In the genomic region with DNA sequence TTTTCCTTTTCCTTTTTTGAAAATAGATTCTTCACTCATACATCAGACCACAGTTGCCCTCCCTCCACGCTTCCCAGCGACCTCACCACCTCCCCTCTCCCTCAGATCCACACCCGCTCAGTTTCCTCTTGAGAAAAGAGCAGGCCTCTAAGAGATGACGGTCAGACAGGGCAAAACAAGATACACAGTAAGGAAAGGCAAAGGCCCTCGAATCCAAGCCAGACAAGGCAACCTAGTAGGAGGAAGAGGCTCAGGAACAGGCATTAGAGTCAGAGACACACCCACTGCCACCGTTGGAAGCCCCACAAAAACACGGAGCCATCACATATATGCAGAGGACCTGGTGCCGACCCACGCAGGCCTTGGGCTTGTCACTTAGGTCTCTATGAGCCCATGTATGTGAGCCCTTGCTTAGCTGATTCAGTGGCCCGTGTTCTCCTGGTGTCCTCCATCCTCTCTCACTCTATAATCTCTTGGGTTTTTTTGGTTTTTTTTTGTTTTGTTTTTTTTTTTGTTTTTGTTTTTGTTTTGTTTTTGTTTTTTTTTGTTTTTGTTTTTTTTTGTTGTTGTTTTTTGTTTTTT, we compare ENCODE assay signal across 11 mouse cellular contexts.
DNase-seq lines count a peak whose midpoint lies in the region; ATAC-seq lines count a peak whose summit lies in the region.
"Had no signal": no experiment of that assay in that cellular context is flagged by ENCODE, and none has a peak within 500 bp of the region (broad histone marks: within the 10 kb centered on the region; RNA-seq: fewer than 3 reads in every experiment).

No protein-coding gene starts in this region.

- H3K27me3 ChIP-seq in forebrain, embryonic 15.5 days: no peaks in the 10 kb centered on the region
- H3K27me3 ChIP-seq in forebrain, embryonic 13.5 days: no peaks in the 10 kb centered on the region
- H3K27me3 ChIP-seq: hindbrain, embryonic 15.5 days had no signal

- no peak overlapping the region for H3K4me2 ChIP-seq in forebrain, embryonic 15.5 days (replicated peaks)
- no peak overlapping the region for H3K4me2 ChIP-seq in forebrain, embryonic 13.5 days
- H3K4me2 ChIP-seq: heart, embryonic 11.5 days; hindbrain, embryonic 15.5 days; lung, embryonic 14.5 days had no signal

- H3K4me3 ChIP-seq in forebrain, embryonic 15.5 days: no peak overlapping the region
- no peak overlapping the region for H3K4me3 ChIP-seq in forebrain, embryonic 13.5 days
- H3K4me3 ChIP-seq: hindbrain, embryonic 15.5 days had no signal

- H3K4me1 ChIP-seq in forebrain, embryonic 15.5 days: peaks cover 17% of the 10 kb centered on the region
- H3K4me1 ChIP-seq in forebrain, embryonic 13.5 days: no peaks in the 10 kb centered on the region
- H3K4me1 ChIP-seq: hindbrain, embryonic 15.5 days had no signal

- 85% methylated on average over 10 of the region's 10 CpGs for whole genome bisulfite sequencing in forebrain, embryonic 15.5 days
- WGBS in forebrain, embryonic 13.5 days: 82% methylated on average over 10 of the region's 10 CpGs

- ATAC-seq in forebrain, embryonic 15.5 days (replicated peaks): no peak
- ATAC-seq in forebrain, embryonic 13.5 days: no peak; the same call in 1 of the 2 replicates

- no peaks in the 10 kb centered on the region for H3K9me3 ChIP-seq in forebrain, embryonic 15.5 days
- no peaks in the 10 kb centered on the region for H3K9me3 ChIP-seq in forebrain, embryonic 13.5 days (replicated peaks)
- H3K9me3 ChIP-seq: hindbrain, embryonic 15.5 days had no signal

- H3K27ac ChIP-seq in forebrain, embryonic 15.5 days (replicated peaks): 0 out of 2 replicates have a peak overlapping the region, but pooled peaks have one; percentile 15
- no peak overlapping the region for H3K27ac ChIP-seq in forebrain, embryonic 13.5 days
- H3K27ac ChIP-seq: hindbrain, embryonic 15.5 days had no signal

- no peak overlapping the region for H3K9ac ChIP-seq in forebrain, embryonic 15.5 days (replicated peaks)
- H3K9ac ChIP-seq in forebrain, embryonic 13.5 days: no peak overlapping the region
- H3K9ac ChIP-seq: hindbrain, embryonic 15.5 days; lung, embryonic 14.5 days had no signal

- DNase-seq in 416B (ENCODE audit: low read depth) (peak; percentile 51), R1 (ENCODE audit: low read depth, low spot score) (peak; percentile 21)
- peak; percentile 21 for DNase-seq in kidney, postnatal 10 days
- DNase-seq in lung, postnatal 4 days: no peak
- no peak for DNase-seq in adrenal gland, adult 18-20 months (ENCODE audit: low spot score in 2 of 2)
- no peak for DNase-seq in embryo, embryonic 10.5 days (ENCODE audit: low spot score)

- H3K36me3 ChIP-seq in forebrain, embryonic 15.5 days: no peaks in the 10 kb centered on the region
- no peaks in the 10 kb centered on the region for H3K36me3 ChIP-seq in forebrain, embryonic 13.5 days (ENCODE audit: poor library complexity, severe bottlenecking)
- H3K36me3 ChIP-seq: hindbrain, embryonic 15.5 days had no signal

Comparison
In these comparisons a context has a peak if more than half of its experiments do, and no peak if none do; other contexts are left out.
1. DNase-seq: peak in 416B (single experiment), R1 (single experiment) and kidney, postnatal 10 days (single experiment); none in lung, postnatal 4 days (0 of 2), adrenal gland, adult 18-20 months (0 of 2) and embryo, embryonic 10.5 days (single experiment).